Mouse (Mus musculus) limb, embryonic 14.5 days (tissue): ENCODE results near the gene Fgfr2. TPM values are rescaled to one million over a fixed set of nuclear protein-coding genes. Genes with fewer than 3 reads are reported as not detected.

ENCODE experiments used
- ATAC-seq: fragments of 200-750 bp; cut with Nextera tagmentation; 2 replicates; pipeline ENCODE4 v1.8.0; 2017; ENCODE audit warnings: low read depth, moderate number of reproducible peaks, moderate TSS enrichment; ENCODE audit not compliant: low FRiP score
- DNase-seq: peaks from one replicate; pipeline ENCODE4 v3.0.0-alpha.2; 2015; ENCODE audit warnings: low spot score
- H3K27ac ChIP-seq: fragments of 300-500 bp; sonication (generic); replicated peaks from 2 replicates; pipeline ENCODE4 v1.5.1; 2014; ENCODE audit warnings: low read depth, mild to moderate bottlenecking, low read length, moderate library complexity, mixed read lengths
- H3K27me3 ChIP-seq: fragments of 300-500 bp; sonication (generic); 2 replicates; pipeline ENCODE4 v1.6.1; 2014; ENCODE audit warnings: low read length, mixed read lengths; ENCODE audit not compliant: control insufficient read depth, insufficient read depth
- H3K36me3 ChIP-seq: fragments of 300-500 bp; sonication (generic); 2 replicates; pipeline ENCODE4 v1.6.1; 2014; ENCODE audit warnings: mild to moderate bottlenecking, low read length, moderate library complexity, mixed read lengths; ENCODE audit not compliant: control insufficient read depth, insufficient read depth
- H3K4me1 ChIP-seq: fragments of 300-500 bp; sonication (generic); 2 replicates; pipeline ENCODE4 v1.6.1; 2014; ENCODE audit warnings: antibody characterized with exemption, low read length, mixed read lengths; ENCODE audit not compliant: control insufficient read depth, insufficient read depth
- H3K4me2 ChIP-seq: fragments of 300-500 bp; sonication (generic); replicated peaks from 2 replicates; pipeline ENCODE4 v1.6.1; 2014; ENCODE audit warnings: low read depth, mild to moderate bottlenecking, low read length, moderate library complexity; ENCODE audit not compliant: severe bottlenecking
- H3K4me3 ChIP-seq: fragments of 300-500 bp; sonication (generic); replicated peaks from 2 replicates; pipeline ENCODE4 v1.5.1; 2014; ENCODE audit warnings: low read length
- H3K9ac ChIP-seq: fragments of 300-500 bp; sonication (generic); 2 replicates; pipeline ENCODE4 v1.6.1; 2014; ENCODE audit warnings: mild to moderate bottlenecking, low read depth, low read length, moderate library complexity; ENCODE audit not compliant: severe bottlenecking
- H3K9me3 ChIP-seq: fragments of 300-500 bp; sonication (generic); 2 replicates; pipeline ENCODE4 v1.6.1; 2016; ENCODE audit warnings: low read length; ENCODE audit not compliant: control insufficient read depth
- POLR2A ChIP-seq: fragments of 200-500 bp; IDR thresholded peaks from 2 replicates; pipeline ENCODE4 v1.8.0; 2012; ENCODE audit warnings: inconsistent platforms, mild to moderate bottlenecking, moderate library complexity, borderline replicate concordance; ENCODE audit not compliant: insufficient read depth, insufficient read length; ENCODE audit errors: extremely low read depth
- WGBS: fragments of 180-500 bp; shearing (Covaris S2); extraction: QIAGEN DNeasy Blood & Tissue Kit; methylation state at CpG from one replicate; pipeline ENCODE4 v1.1.7; 2014; 5-methylcytosine and 5-hydroxymethylcytosine counted together
- polyA plus RNA-seq, 2 experiments: library from polyadenylated mRNA; depleted of rRNA in 1 of 2; stranded (reverse) in 1 of 2; unstranded in 1 of 2; fragments of >200 nt; fragmentation: Nextera tagmentation in 1 of 2; extraction: Ambion mirVana in 1 of 2; gene quantifications; 2 replicates each; pipeline versions ENCODE4 v1.2.1 to v1.2.3; 2012 to 2014

Fgfr2 gene
- polyA plus RNA-seq, 2 experiments = 131 to 133 TPM

- DNase-seq = no peak
- H3K27me3 ChIP-seq = no peaks in the 10 kb centered on the region
- H3K9ac ChIP-seq = no peak overlapping the region
- no peaks in the 10 kb centered on the region for H3K36me3 ChIP-seq
- H3K27ac ChIP-seq = no peak overlapping the region
- 89% methylated on average over 3 of the region's 3 CpGs for WGBS
- TF ChIP-seq POLR2A = no peak
- H3K4me3 ChIP-seq = no peak overlapping the region
- peaks cover 11% of the 10 kb centered on the region for H3K4me1 ChIP-seq
- H3K4me2 ChIP-seq = no peak overlapping the region
- H3K9me3 ChIP-seq = no peaks in the 10 kb centered on the region
- no peak for ATAC-seq
These were observed 755.8 kb downstream of the Fgfr2 start for GRCm38 (mm10) chr7:132367344-132367743.

DNA sequence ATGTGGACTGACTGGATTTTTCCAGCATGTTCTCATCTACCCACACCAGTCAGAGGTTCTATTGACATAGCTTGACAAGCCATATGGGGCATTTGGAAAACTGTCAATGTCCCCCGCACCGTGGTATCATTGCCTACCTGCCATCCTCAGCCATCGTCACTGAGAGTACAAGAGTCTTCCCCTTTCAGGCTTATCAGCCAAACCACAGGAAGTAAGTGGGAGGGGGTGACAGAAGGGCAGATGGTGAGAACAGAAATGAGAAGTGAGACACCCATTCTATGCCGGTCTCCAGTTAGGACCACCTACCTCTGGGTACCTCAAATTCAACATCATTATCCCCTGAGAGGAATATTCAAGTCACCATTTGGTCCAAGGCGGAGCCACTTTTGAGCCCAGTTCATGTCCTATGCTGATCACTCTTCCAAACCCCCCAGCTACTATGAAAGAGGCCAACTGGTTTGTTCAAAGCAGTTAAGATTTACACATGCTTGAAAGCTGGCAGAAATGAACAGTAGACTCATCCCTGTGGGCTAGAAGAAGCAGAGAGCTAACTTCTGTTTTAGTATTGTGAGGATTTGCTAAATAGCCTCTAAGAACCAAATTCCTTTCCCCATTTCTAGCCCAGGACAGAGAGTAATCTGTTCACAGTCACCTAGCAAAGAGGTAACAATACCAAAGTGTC is 757.3 kb downstream of the Fgfr2 start:
- Histone ChIP-seq H3K27ac (no peak overlapping the region), H3K4me1 (peaks cover 11% of the 10 kb centered on the region), H3K9me3 (no peaks in the 10 kb centered on the region), H3K36me3 (no peaks in the 10 kb centered on the region), H3K4me3 (no peak overlapping the region), H3K4me2 (no peak overlapping the region), H3K9ac (no peak overlapping the region), H3K27me3 (no peaks in the 10 kb centered on the region)
- WGBS = 82% methylated on average over 5 of the region's 5 CpGs
- no peak for TF ChIP-seq POLR2A
- no peak for DNase-seq
- ATAC-seq = no peak

DNA sequence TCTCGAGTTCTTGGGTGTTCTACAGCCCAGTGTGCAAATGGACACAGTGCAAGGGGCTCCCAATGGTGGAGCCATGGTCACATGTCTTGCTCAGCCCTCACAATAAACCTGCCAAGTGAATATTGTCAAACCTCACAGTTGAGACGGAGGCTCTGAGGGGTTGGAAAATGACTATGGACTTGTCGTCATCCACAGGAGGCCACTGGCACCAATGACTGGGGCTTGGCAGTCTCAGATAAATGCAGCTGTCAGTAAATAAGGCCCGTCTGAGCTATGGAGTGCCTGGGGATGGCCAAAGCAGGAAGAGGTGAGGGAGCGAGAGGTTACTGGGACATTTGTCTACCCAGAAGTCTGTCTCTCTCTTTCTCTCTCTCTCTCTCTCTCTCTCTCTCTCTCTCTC is 758.0 kb downstream of the Fgfr2 start:
- Histone ChIP-seq H3K36me3 (no peaks in the 10 kb centered on the region), H3K27me3 (no peaks in the 10 kb centered on the region), H3K4me1 (peaks cover 11% of the 10 kb centered on the region), H3K9ac (no peak overlapping the region), H3K9me3 (no peaks in the 10 kb centered on the region), H3K4me3 (no peak overlapping the region), H3K27ac (no peak overlapping the region), H3K4me2 (no peak overlapping the region)
- no peak for DNase-seq
- no peak for ATAC-seq
- 86% methylated on average over 5 of the region's 5 CpGs for WGBS
- TF ChIP-seq POLR2A = no peak

DNA sequence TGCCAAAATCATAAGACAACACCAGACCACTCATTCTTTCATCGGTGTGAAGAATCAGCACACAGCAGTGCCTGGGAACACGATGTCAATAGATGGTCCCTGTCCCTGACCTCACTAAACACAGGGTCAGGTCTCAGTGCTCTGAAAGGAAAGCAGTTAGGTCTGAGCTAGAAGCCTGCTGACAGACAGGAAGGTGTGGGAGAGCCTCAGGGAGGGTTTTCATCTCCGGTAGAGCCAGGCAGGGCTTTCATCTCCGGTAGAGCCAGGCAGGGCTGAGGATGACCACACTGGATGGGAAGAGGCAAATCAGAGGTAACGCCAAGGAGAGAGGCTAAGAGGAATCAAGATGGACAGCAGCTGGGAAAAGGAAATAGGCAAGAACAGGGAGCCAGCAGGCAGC is 758.6 kb downstream of the Fgfr2 start:
- Histone ChIP-seq H3K36me3 (no peaks in the 10 kb centered on the region), H3K9ac (no peak overlapping the region), H3K9me3 (no peaks in the 10 kb centered on the region), H3K27ac (no peak overlapping the region), H3K27me3 (no peaks in the 10 kb centered on the region), H3K4me1 (peaks cover 11% of the 10 kb centered on the region), H3K4me2 (no peak overlapping the region), H3K4me3 (no peak overlapping the region)
- DNase-seq = no peak
- no peak for ATAC-seq
- no peak for TF ChIP-seq POLR2A
- 46% methylated on average over 5 of the region's 5 CpGs for WGBS

DNA sequence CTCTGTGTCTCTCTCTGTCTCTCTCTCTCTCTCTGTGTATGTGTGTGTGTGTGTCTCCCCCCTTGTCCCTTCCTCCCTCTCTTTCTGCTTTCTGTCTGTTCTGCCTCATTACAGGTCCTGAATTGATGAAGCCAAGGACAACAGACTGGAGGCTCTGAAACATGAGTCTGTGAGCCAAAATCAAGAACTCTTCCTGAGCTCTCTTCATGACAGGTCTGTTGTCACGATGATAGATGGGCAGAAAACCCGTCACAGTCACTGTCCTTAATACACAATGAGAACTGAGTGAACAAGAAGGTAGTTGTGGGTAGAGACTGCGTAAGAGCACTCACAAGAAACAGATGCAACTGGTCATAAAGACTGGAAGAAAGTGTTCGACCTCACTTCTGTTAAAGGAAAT is 762.8 kb downstream of the Fgfr2 start:
- no peaks in the 10 kb centered on the region for H3K36me3 ChIP-seq
- ATAC-seq (no peak), DNase-seq (no peak)
- TF ChIP-seq POLR2A = no peak
- H3K9me3 ChIP-seq = no peaks in the 10 kb centered on the region
- H3K4me2 ChIP-seq = no peak overlapping the region
- no peaks in the 10 kb centered on the region for H3K27me3 ChIP-seq
- peaks cover 11% of the 10 kb centered on the region for H3K4me1 ChIP-seq
- no peak overlapping the region for H3K4me3 ChIP-seq
- 68% methylated on average over 4 of the region's 4 CpGs for WGBS
- no peak overlapping the region for H3K27ac ChIP-seq
- no peak overlapping the region for H3K9ac ChIP-seq
